Mouse (Mus musculus) myocyte (in vitro differentiated cells): ENCODE results near the gene Kalrn.

Source experiments
- CEBPB ChIP-seq: IDR thresholded peaks from 2 replicates; pipeline ENCODE4 v1.6.1; 2011; ENCODE audit warnings: mild to moderate bottlenecking, moderate library complexity; ENCODE audit not compliant: poor library complexity, insufficient read depth, severe bottlenecking
- MYOD1 ChIP-seq, 3 experiments: IDR thresholded peaks; one replicate each; pipeline ENCODE4 v1.6.1; 2011; ENCODE audit warnings: control low read depth in 2 of 3, low read depth in 2 of 3, mild to moderate bottlenecking in 2 of 3, moderate library complexity in 1 of 3; ENCODE audit not compliant: insufficient read length in 2 of 3, control insufficient read depth in 1 of 3
- POLR2A ChIP-seq: IDR thresholded peaks from one replicate; pipeline ENCODE4 v1.6.1; 2011; ENCODE audit warnings: low read depth, mild to moderate bottlenecking, control low read depth, moderate library complexity; ENCODE audit not compliant: insufficient read length
- POLR2AphosphoS2 ChIP-seq: IDR thresholded peaks from one replicate; pipeline ENCODE4 v1.6.1; 2011; ENCODE audit warnings: low read depth, control low read depth; ENCODE audit not compliant: insufficient read length

DNA sequence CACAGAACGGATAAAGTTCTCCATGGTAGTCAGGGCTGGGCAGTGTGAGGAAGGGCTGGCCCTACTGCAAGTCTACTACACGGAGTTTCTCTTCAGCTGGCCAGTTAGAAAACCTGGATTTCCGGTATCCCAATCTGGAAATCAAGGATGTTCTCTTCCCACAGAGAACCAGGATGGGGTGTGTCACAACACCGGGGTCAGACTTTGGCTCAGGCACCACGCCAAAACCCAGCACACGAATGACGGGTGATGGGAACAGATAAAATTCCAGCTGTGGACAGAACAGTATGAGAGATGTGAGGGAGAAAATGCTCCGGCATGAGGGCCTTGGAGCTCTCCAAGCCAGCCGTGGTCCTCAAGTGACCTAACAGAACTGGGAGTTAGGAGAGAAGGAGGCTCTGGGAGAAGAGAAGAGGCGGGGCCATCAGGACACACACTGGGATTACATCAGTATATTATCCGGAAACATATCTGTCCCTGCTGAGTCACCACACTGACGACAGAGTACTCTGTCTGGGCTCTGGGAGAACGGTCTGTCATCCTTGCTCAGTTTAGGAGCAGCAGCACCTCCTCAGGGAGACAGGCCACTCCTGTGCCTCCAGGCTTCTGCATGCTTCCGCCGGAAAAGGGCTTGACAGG is 201.1 kb downstream of the Kalrn start:
- TF ChIP-seq POLR2A, result peak; percentile 40
- no peak for TF ChIP-seq MYOD1 (IDR thresholded peaks at IDR 0.05; ENCODE audit: control insufficient read depth in 1 of 3, insufficient read length in 2 of 3, low read depth in 2 of 3)
- no peak for TF ChIP-seq CEBPB
- no peak for TF ChIP-seq POLR2AphosphoS2
